Mouse (Mus musculus) midbrain, embryonic 11.5 days (tissue): Measurements from ENCODE around the gene Trak1. TPM values are rescaled to one million over a fixed set of nuclear protein-coding genes. Genes with fewer than 3 reads are reported as not detected.
A peak's percentile ranks its signal among the peaks of the same experiment; 100 is the strongest.

Source experiments
- ATAC-seq: fragments of 200-750 bp; cut with Nextera tagmentation; 2 replicates; pipeline ENCODE4 v1.8.0; 2017; ENCODE audit warnings: moderate TSS enrichment, moderate library complexity; ENCODE audit not compliant: low FRiP score
- DNase-seq: peaks from one replicate; pipeline ENCODE4 v3.0.0; 2015; ENCODE audit warnings: low spot score; ENCODE audit errors: missing footprints
- H3K27ac ChIP-seq: fragments of 300-500 bp; sonication (generic); 2 replicates; pipeline ENCODE4 v1.5.1; 2014; ENCODE audit warnings: low read depth, low read length
- H3K27me3 ChIP-seq: fragments of 300-500 bp; sonication (generic); 2 replicates; pipeline ENCODE4 v1.6.1; 2014; ENCODE audit warnings: mild to moderate bottlenecking, low read length, moderate library complexity, mixed read lengths; ENCODE audit not compliant: control insufficient read depth, insufficient read depth
- H3K36me3 ChIP-seq: fragments of 300-500 bp; sonication (generic); 2 replicates; pipeline ENCODE4 v1.6.1; 2014; ENCODE audit warnings: mild to moderate bottlenecking, low read length, moderate library complexity, mixed read lengths; ENCODE audit not compliant: control insufficient read depth, insufficient read depth
- H3K4me1 ChIP-seq: fragments of 300-500 bp; sonication (generic); 2 replicates; pipeline ENCODE4 v1.6.1; 2014; ENCODE audit warnings: low read length; ENCODE audit not compliant: control insufficient read depth, insufficient read depth
- H3K4me2 ChIP-seq: fragments of 300-500 bp; sonication (generic); 2 replicates; pipeline ENCODE4 v1.6.1; 2014; ENCODE audit warnings: mild to moderate bottlenecking, moderate library complexity
- H3K4me3 ChIP-seq: fragments of 300-500 bp; sonication (generic); 2 replicates; pipeline ENCODE4 v1.5.1; 2014; ENCODE audit warnings: low read depth, low read length
- H3K9ac ChIP-seq: fragments of 300-500 bp; sonication (generic); 2 replicates; pipeline ENCODE4 v1.6.1; 2014; ENCODE audit warnings: low read length
- H3K9me3 ChIP-seq: fragments of 300-500 bp; sonication (generic); 2 replicates; pipeline ENCODE4 v1.6.1; 2016; ENCODE audit warnings: low read length; ENCODE audit not compliant: control insufficient read depth
- WGBS: fragments of 180-500 bp; shearing (Covaris S2); extraction: QIAGEN DNeasy Blood & Tissue Kit; methylation state at CpG from one replicate; pipeline ENCODE4 v1.1.7; 2014; 5-methylcytosine and 5-hydroxymethylcytosine counted together
- polyA plus RNA-seq: library from polyadenylated mRNA; unstranded; fragments of >200 nt; fragmentation: Nextera tagmentation; extraction: Ambion mirVana; gene quantifications from 2 replicates; pipeline ENCODE4 v1.2.1, GENCODE M21; 2014

Gene Trak1
- polyA plus RNA-seq, 1 experiment from 2014 or later: 20.5 TPM

GRCm38 (mm10) chr9:121469711-121470110 is 172.4 kb downstream of the Trak1 start:
- H3K9ac ChIP-seq: no peak overlapping the region
- ATAC-seq: no peak
- WGBS: 91% methylated on average over 6 of the region's 6 CpGs

GRCm38 (mm10) chr9:121474771-121475170 is 177.5 kb downstream of the Trak1 start:
- Histone ChIP-seq H3K27ac (no peak overlapping the region), H3K9ac (no peak overlapping the region), H3K4me2 (no peak overlapping the region), H3K36me3 (no peaks in the 10 kb centered on the region), H3K27me3 (no peaks in the 10 kb centered on the region), H3K9me3 (no peaks in the 10 kb centered on the region), H3K4me1 (no peaks in the 10 kb centered on the region), H3K4me3 (no peak overlapping the region)
- ATAC-seq: no peak
- WGBS: 78% methylated on average over 5 of the region's 5 CpGs
- DNase-seq: no peak

More at GRCm38 (mm10) chr9:121469711-121470110, 172.4 kb downstream of the Trak1 start:
- no peaks in the 10 kb centered on the region for H3K4me1 ChIP-seq
- peaks cover 5% of the 10 kb centered on the region; the same call in 1 of the 2 replicates for H3K36me3 ChIP-seq
- H3K4me2 ChIP-seq: no peak overlapping the region
- no peak for DNase-seq
- H3K27ac ChIP-seq: no peak overlapping the region
- H3K9me3 ChIP-seq: no peaks in the 10 kb centered on the region
- H3K4me3 ChIP-seq: no peak overlapping the region
- H3K27me3 ChIP-seq: no peaks in the 10 kb centered on the region

DNA sequence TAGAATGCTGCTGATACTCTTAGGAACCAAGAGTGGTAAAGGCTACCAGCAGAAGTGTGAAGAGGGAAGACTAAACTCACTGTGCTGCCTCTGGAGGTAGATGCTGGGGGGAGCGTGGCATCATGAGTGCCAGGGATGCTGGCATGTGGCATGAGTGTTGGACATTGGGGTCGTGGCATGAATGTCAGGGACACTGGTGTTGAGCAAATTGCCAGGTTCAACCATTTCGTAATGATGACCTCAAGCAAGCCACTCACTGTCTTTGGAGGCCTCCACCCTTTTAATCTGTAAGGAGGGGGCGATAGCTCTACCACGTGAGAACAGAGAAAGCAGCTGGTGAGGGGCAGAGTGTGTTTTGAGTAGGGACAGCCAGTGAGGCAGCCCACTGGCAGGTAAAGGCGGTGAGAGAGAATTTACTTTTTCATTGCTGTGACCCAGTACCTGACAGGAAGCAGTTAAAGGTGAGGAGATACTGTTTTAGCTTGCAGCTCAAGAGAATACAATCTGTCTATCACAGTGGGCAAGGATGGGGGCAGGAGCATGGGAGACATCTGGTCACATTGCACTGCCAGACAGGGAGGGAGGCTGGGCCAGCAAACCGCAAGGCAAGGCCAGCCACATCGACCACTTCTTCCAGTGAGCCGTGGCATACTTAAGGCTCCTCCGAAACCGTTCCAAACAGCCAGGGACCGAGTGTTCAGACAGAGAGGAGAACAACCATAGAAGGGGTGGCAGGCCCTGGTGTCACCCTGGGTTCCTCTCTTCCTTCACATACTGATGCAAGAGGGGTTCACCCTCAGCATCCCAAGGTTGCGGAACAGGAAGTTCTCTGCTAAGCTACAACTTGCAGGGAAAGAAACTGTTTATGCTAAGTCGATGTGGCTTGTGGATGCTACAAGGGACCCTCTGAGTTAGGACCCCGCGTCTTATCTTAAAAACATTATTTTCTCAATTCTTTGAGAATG is 178.5 kb downstream of the Trak1 start:
- Histone ChIP-seq H3K4me1 (no peaks in the 10 kb centered on the region), H3K27ac (no peak overlapping the region), H3K4me3 (no peak overlapping the region), H3K9ac (no peak overlapping the region), H3K36me3 (no peaks in the 10 kb centered on the region), H3K9me3 (no peaks in the 10 kb centered on the region), H3K4me2 (no peak overlapping the region), H3K27me3 (no peaks in the 10 kb centered on the region)
- DNase-seq (no peak), ATAC-seq (no peak)
- WGBS: 80% methylated on average over 16 of the region's 16 CpGs

DNA sequence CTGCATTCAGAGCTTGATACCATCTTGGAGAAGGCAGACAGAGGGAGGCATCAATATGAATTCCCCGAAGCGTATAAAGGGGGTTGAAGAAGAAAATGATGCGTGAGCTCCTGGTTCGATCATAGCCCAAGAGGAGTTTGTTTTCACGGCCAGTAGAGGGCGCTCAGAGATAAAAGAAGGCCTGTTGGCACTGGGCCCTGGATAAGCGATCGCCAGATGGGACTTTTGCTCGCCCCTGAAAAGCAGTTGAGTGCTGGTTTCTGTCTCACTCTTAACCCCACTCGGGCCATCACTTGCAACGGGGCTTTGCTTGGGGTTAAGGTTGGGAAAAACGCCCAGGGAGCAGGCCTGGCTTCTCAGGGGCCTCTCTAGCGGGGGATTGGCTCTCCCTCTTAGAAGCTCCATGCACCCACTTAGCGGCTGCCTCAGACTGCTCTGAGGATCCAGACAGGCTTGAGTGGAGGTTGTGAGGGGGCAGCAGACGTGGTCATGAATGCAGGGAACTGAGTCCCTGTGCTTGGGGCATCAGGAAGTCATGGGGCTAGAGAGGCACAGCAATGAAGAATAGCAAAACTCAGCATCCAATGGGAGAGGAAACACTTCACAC is 180.1 kb downstream of the Trak1 start:
- H3K36me3 ChIP-seq: no peaks in the 10 kb centered on the region
- H3K4me3 ChIP-seq: no peak overlapping the region
- peak; percentile 94 for DNase-seq
- 20% methylated on average over 15 of the region's 15 CpGs for WGBS
- H3K27ac ChIP-seq: no peak overlapping the region
- no peak overlapping the region for H3K4me2 ChIP-seq
- H3K4me1 ChIP-seq: no peaks in the 10 kb centered on the region
- ATAC-seq: peak; percentile 73
- H3K9ac ChIP-seq: no peak overlapping the region
- H3K9me3 ChIP-seq: no peaks in the 10 kb centered on the region
- H3K27me3 ChIP-seq: no peaks in the 10 kb centered on the region

GRCm38 (mm10) chr9:121479453-121479852 is 182.2 kb downstream of the Trak1 start:
- peak; percentile 96 for DNase-seq
- Histone ChIP-seq H3K4me2 (no peak overlapping the region), H3K27ac (no peak overlapping the region), H3K9me3 (no peaks in the 10 kb centered on the region), H3K36me3 (no peaks in the 10 kb centered on the region), H3K9ac (no peak overlapping the region), H3K27me3 (no peaks in the 10 kb centered on the region), H3K4me3 (no peak overlapping the region), H3K4me1 (no peaks in the 10 kb centered on the region)
- ATAC-seq: peak; percentile 60; the same call in 1 of the 2 replicates
- WGBS: 28% methylated on average over 5 of the region's 5 CpGs

- no peaks in the 10 kb centered on the region for H3K4me1 ChIP-seq
- H3K4me2 ChIP-seq: no peak overlapping the region
- no peaks in the 10 kb centered on the region for H3K9me3 ChIP-seq
- WGBS: 77% methylated on average over 7 of the region's 7 CpGs
- H3K36me3 ChIP-seq: no peaks in the 10 kb centered on the region
- 0 out of 2 replicates have a peak, but pooled peaks cover under 1% of the 10 kb centered on the region for H3K27me3 ChIP-seq
- no peak overlapping the region for H3K4me3 ChIP-seq
- H3K27ac ChIP-seq: no peak overlapping the region
- DNase-seq: no peak
- H3K9ac ChIP-seq: no peak overlapping the region
- ATAC-seq: no peak
Measured at GRCm38 (mm10) chr9:121487216-121487615, 189.9 kb downstream of the Trak1 start.

DNA sequence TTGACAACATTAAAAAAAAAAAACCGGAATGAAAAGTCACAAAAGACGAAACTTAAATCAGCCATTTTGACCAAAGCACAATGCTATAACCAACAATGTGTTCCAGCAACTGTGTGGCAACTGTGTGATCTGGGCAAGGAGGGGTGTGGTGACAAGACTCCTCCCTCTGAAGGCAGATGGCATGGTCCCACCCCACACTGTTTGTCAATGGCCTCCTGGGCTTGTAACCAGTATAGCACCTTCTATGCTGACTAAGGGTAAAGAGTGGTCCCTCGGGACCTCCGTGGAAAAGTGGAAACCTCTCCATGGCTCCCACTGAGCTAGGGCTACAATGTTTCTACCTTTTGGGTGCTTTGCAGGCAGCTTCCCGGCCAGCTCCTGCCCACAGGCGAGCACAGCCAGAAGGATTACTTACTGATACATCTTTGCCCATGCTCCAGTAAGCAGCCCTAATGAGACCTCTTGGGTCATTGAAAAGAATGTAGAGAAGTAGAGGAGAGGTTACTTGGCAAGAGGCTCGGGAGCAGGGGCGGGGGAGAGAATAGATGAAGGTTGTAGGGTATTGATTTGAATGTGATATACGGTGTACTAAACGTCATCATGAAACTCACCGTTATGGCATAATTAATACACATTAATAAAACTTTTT is 194.4 kb downstream of the Trak1 start:
- no peak for DNase-seq
- no peak overlapping the region for H3K4me3 ChIP-seq
- ATAC-seq: no peak
- 66% methylated on average over 11 of the region's 11 CpGs for WGBS
- no peak overlapping the region for H3K27ac ChIP-seq
- no peaks in the 10 kb centered on the region for H3K36me3 ChIP-seq
- H3K4me1 ChIP-seq: peaks cover 7% of the 10 kb centered on the region
- peaks cover 42% of the 10 kb centered on the region for H3K27me3 ChIP-seq
- H3K9ac ChIP-seq: no peak overlapping the region
- no peak overlapping the region for H3K4me2 ChIP-seq
- H3K9me3 ChIP-seq: no peaks in the 10 kb centered on the region

DNA sequence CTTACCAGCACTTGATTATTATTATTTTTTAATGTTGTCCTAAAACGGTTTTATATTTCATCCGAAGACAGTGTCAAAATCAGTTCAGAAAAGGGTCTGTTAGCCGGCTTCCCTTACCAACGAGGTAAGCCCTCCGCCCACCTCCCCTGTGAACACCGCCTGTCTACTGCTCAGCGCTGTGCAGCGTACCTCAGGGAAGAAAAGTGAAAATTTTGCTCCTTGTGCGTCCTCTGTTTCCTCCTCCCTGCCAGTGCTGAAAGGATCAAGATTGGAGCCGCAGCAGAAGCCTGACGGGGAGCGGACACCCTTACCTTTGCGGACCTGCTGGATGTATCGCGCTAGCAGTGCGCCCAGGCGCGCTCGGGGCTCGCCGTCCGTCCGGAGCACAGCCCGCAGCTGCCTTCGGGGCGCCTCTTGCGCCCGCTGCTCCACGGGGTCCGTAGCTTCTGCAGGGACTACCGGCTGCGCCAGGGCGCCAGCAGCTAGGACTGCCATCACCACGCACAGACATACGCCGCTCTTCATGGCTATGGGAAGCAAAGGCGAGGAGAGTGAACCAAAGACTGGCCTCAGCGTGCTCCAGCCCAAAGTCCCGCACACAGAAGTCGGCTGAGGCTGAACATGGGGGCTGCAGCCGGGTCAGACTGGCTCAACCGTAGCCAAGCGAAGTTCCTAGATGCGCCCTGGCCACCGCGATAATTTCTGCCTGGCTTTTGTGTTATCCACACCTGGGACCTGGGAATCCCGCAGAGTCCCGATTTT is 196.9 kb downstream of the Trak1 start:
- 2% methylated on average over 47 of the region's 48 CpGs for WGBS
- no peak for ATAC-seq

More for the DNA sequence above, 196.9 kb downstream of the Trak1 start:
- H3K9me3 ChIP-seq: no peaks in the 10 kb centered on the region
- peak overlapping the region; percentile 21 for H3K4me3 ChIP-seq
- H3K9ac ChIP-seq: 0 out of 2 replicates have a peak overlapping the region, but pooled peaks have one; percentile 16
- peak; percentile 89 for DNase-seq
- peaks cover 7% of the 10 kb centered on the region for H3K4me1 ChIP-seq
- no peaks in the 10 kb centered on the region for H3K36me3 ChIP-seq
- H3K4me2 ChIP-seq: peak overlapping the region; percentile 44
- H3K27me3 ChIP-seq: peaks cover 47% of the 10 kb centered on the region
- H3K27ac ChIP-seq: no peak overlapping the region
